In the genomic region with DNA sequence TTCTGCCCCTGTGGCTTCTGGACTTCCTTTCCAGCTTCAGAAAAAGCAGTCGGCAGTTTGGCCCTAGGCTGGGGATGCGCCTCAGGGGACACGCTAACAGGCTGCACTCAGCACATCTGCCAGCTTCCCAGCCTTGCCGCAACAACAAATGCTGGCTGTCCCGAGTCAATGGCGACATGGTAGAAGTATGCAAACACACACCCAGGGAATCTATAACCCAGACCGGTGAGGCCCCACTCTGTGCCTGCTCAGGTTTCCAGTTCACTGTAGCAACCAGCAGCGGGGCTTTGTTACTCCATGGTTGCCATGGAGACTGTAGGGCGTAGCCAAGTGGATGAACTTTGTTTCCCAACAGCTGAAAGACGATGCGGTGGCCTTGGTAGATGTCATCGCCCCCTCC, we compare ENCODE assay signal across 8 mouse cellular contexts. TPM values are rescaled to one million over a fixed set of nuclear protein-coding genes. Genes with fewer than 3 reads are reported as not detected.
DNase-seq lines count a peak whose midpoint lies in the region; ATAC-seq and TF ChIP-seq lines count a peak whose summit lies in the region.

No protein-coding gene starts in this region.

- H3K36me3 ChIP-seq in heart, postnatal 0 days (replicated peaks; ENCODE audit: control insufficient read depth, insufficient read depth, low read length), result peaks cover 18% of the 10 kb centered on the region
- peaks cover 20% of the 10 kb centered on the region; the same call in 1 of the 2 replicates for H3K36me3 ChIP-seq in limb, embryonic 12.5 days
- H3K36me3 ChIP-seq in neural tube, embryonic 12.5 days, result no peaks in the 10 kb centered on the region

- H3K27ac ChIP-seq in heart, postnatal 0 days (ENCODE audit: low read depth), result no peak overlapping the region
- peak overlapping the region; percentile 85 for H3K27ac ChIP-seq in limb, embryonic 12.5 days
- H3K27ac ChIP-seq in neural tube, embryonic 12.5 days, result no peak overlapping the region

- H3K4me2 ChIP-seq in heart, postnatal 0 days (ENCODE audit: low read depth, low read length), result no peak overlapping the region
- H3K4me2 ChIP-seq in limb, embryonic 12.5 days, result 0 out of 2 replicates have a peak overlapping the region, but pooled peaks have one; percentile 4
- peak overlapping the region; percentile 30 for H3K4me2 ChIP-seq in neural tube, embryonic 12.5 days (replicated peaks)

- peaks cover 10% of the 10 kb centered on the region; the same call in 1 of the 2 replicates for H3K4me1 ChIP-seq in heart, postnatal 0 days (ENCODE audit: control insufficient read depth, insufficient read depth)
- H3K4me1 ChIP-seq in limb, embryonic 12.5 days (replicated peaks), result peaks cover 39% of the 10 kb centered on the region
- H3K4me1 ChIP-seq in neural tube, embryonic 12.5 days, result peaks cover 19% of the 10 kb centered on the region

- ATAC-seq in heart, postnatal 0 days (ENCODE audit: insufficient read depth, low read depth), result 0 out of 2 replicates have a peak, but pooled peaks have one; percentile 15
- peak; percentile 86 for ATAC-seq in limb, embryonic 12.5 days (ENCODE audit: insufficient number of reproducible peaks, insufficient read depth, low FRiP score, low TSS enrichment, low read depth)
- ATAC-seq in neural tube, embryonic 12.5 days (ENCODE audit: low FRiP score, low read depth), result peak; percentile 69; the same call in 1 of the 2 replicates
- ATAC-seq in erythroblast, adult 5-6 weeks (replicated peaks; ENCODE audit: low FRiP score, poor library complexity, severe bottlenecking), result no peak

- peak; percentile 62 for DNase-seq in adrenal gland, postnatal 14 days
- no peak for DNase-seq in adrenal gland, adult 18-20 months (ENCODE audit: low spot score in 2 of 2)
- DNase-seq in embryo, embryonic 10.5 days (ENCODE audit: low spot score), result peak; percentile 88
- DNase-seq in heart, postnatal 0 days (ENCODE audit: low spot score), result peak; percentile 41
- no peak for DNase-seq in thymus, postnatal 14 days

- no peaks in the 10 kb centered on the region for H3K9me3 ChIP-seq in heart, postnatal 0 days (replicated peaks; ENCODE audit: control insufficient read depth, low read length)
- H3K9me3 ChIP-seq in limb, embryonic 12.5 days, result no peaks in the 10 kb centered on the region
- H3K9me3 ChIP-seq in neural tube, embryonic 12.5 days, result no peaks in the 10 kb centered on the region

- no peaks in the 10 kb centered on the region for H3K27me3 ChIP-seq in heart, postnatal 0 days (ENCODE audit: control insufficient read depth, insufficient read depth, low read length)
- H3K27me3 ChIP-seq in limb, embryonic 12.5 days, result no peaks in the 10 kb centered on the region
- no peaks in the 10 kb centered on the region for H3K27me3 ChIP-seq in neural tube, embryonic 12.5 days (replicated peaks)

- no peak for TF ChIP-seq CTCF in heart, postnatal 0 days (IDR thresholded peaks at IDR 0.05; ENCODE audit: low read depth)

- TF ChIP-seq EP300 in heart, postnatal 0 days (IDR thresholded peaks at IDR 0.05; ENCODE audit: low read depth), result no peak

- WGBS in heart, postnatal 0 days, result 53% methylated on average over 12 of the region's 12 CpGs
- 35% methylated on average over 12 of the region's 12 CpGs for WGBS in limb, embryonic 12.5 days
- 10% methylated on average over 12 of the region's 12 CpGs for WGBS in neural tube, embryonic 12.5 days

- H3K4me3 ChIP-seq in heart, postnatal 0 days (ENCODE audit: low read depth, low read length), result no peak overlapping the region
- no peak overlapping the region for H3K4me3 ChIP-seq in limb, embryonic 12.5 days (replicated peaks)
- no peak overlapping the region for H3K4me3 ChIP-seq in neural tube, embryonic 12.5 days

- H3K9ac ChIP-seq in heart, postnatal 0 days (replicated peaks; ENCODE audit: low read depth, low read length), result no peak overlapping the region
- no peak overlapping the region for H3K9ac ChIP-seq in limb, embryonic 12.5 days (replicated peaks)
- no peak overlapping the region for H3K9ac ChIP-seq in neural tube, embryonic 12.5 days

RNA-seq across cellular contexts. Expression of gene Acox3, which starts 26.5 kb away (rescaled TPM):
- total RNA-seq in adrenal gland, postnatal 14 days (2021), result 43.9 and 53.2 TPM in 2 replicates
- total RNA-seq in adrenal gland, adult 18-20 months (2021), result 10 to 100 TPM; 51.0 to 53.6 TPM
- total RNA-seq in heart, postnatal 0 days (2014; rRNA removed; ENCODE audit: low replicate concordance), result 26.8 and 31.2 TPM in 2 replicates
- 11.9 and 13.4 TPM in 2 replicates for polyA plus RNA-seq in heart, postnatal 0 days (2015; fragmentation: Nextera tagmentation; extraction: Ambion mirVana)
- 11.4 and 14.5 TPM in 2 replicates for polyA plus RNA-seq in limb, embryonic 12.5 days (2016; fragmentation: Nextera tagmentation; extraction: Ambion mirVana)
- polyA plus RNA-seq in neural tube, embryonic 12.5 days (2016; fragmentation: Nextera tagmentation; extraction: Ambion mirVana), result 18.4 and 20.0 TPM in 2 replicates
- 14.2 and 22.1 TPM in 2 replicates for total RNA-seq in erythroblast, adult 5-6 weeks (2015; ENCODE audit: low replicate concordance)
- total RNA-seq in erythroblast, adult 5-6 weeks (2017; ENCODE audit: low replicate concordance), result 7.4 and 14.2 TPM in 2 replicates

RNA-seq across cellular contexts. Expression of gene Trmt44, which starts 34.5 kb away (rescaled TPM):
- total RNA-seq in adrenal gland, postnatal 14 days (2021), result 6.5 and 7.0 TPM in 2 replicates
- total RNA-seq in adrenal gland, adult 18-20 months (2021), result 1 to 10 TPM; 7.1 to 7.7 TPM
- total RNA-seq in heart, postnatal 0 days (2014; rRNA removed; ENCODE audit: low replicate concordance), result 7.3 and 8.1 TPM in 2 replicates
- 2.4 and 2.6 TPM in 2 replicates for polyA plus RNA-seq in heart, postnatal 0 days (2015; fragmentation: Nextera tagmentation; extraction: Ambion mirVana)
- 9.5 and 10.0 TPM in 2 replicates for polyA plus RNA-seq in limb, embryonic 12.5 days (2016; fragmentation: Nextera tagmentation; extraction: Ambion mirVana)
- polyA plus RNA-seq in neural tube, embryonic 12.5 days (2016; fragmentation: Nextera tagmentation; extraction: Ambion mirVana), result 7.8 and 9.7 TPM in 2 replicates
- total RNA-seq in erythroblast, adult 5-6 weeks (2015; ENCODE audit: low replicate concordance), result 0.42 and 2.1 TPM in 2 replicates
- total RNA-seq in erythroblast, adult 5-6 weeks (2017; ENCODE audit: low replicate concordance), result 2.0 and 4.3 TPM in 2 replicates

Comparison
In these comparisons a context has a peak if more than half of its experiments do, and no peak if none do; other contexts are left out.
1. DNase-seq: peak in adrenal gland, postnatal 14 days (single experiment), embryo, embryonic 10.5 days (single experiment) and heart, postnatal 0 days (single experiment); none in adrenal gland, adult 18-20 months (0 of 2) and thymus, postnatal 14 days (single experiment).